Mouse (Mus musculus) limb, embryonic 11.5 days (tissue): ENCODE data around the gene B4galt2. TPM values are rescaled to one million over a fixed set of nuclear protein-coding genes. Genes with fewer than 3 reads are reported as not detected.

Experiments
- ATAC-seq: fragments of 200-750 bp; cut with Nextera tagmentation; 2 replicates; pipeline ENCODE4 v1.8.0; 2017; ENCODE audit warnings: low read depth; ENCODE audit not compliant: insufficient number of reproducible peaks, low FRiP score, low TSS enrichment
- DNase-seq: peaks from one replicate; pipeline ENCODE4 v3.0.0-alpha.2; 2015; ENCODE audit warnings: low spot score
- H3K27ac ChIP-seq: fragments of 300-500 bp; sonication (generic); replicated peaks from 2 replicates; pipeline ENCODE4 v1.5.1; 2014; ENCODE audit warnings: low read depth, mild to moderate bottlenecking, low read length
- H3K27me3 ChIP-seq: fragments of 300-500 bp; sonication (generic); 2 replicates; pipeline ENCODE4 v1.6.1; 2014; ENCODE audit warnings: mild to moderate bottlenecking, low read length, mixed read lengths; ENCODE audit not compliant: control insufficient read depth, insufficient read depth
- H3K36me3 ChIP-seq: fragments of 300-500 bp; sonication (generic); 2 replicates; pipeline ENCODE4 v1.6.1; 2014; ENCODE audit warnings: mild to moderate bottlenecking, low read length, moderate library complexity, mixed read lengths; ENCODE audit not compliant: control insufficient read depth, insufficient read depth
- H3K4me1 ChIP-seq: fragments of 300-500 bp; sonication (generic); 2 replicates; pipeline ENCODE4 v1.6.1; 2014; ENCODE audit warnings: low read length, mixed read lengths; ENCODE audit not compliant: control insufficient read depth, insufficient read depth
- H3K4me2 ChIP-seq: fragments of 300-500 bp; sonication (generic); 2 replicates; pipeline ENCODE4 v1.6.1; 2014; ENCODE audit warnings: low read depth, mild to moderate bottlenecking, moderate library complexity; ENCODE audit not compliant: severe bottlenecking
- H3K4me3 ChIP-seq: fragments of 300-500 bp; sonication (generic); 2 replicates; pipeline ENCODE4 v1.5.1; 2014; ENCODE audit warnings: low read depth, low read length
- H3K9ac ChIP-seq: fragments of 300-500 bp; sonication (generic); 2 replicates; pipeline ENCODE4 v1.6.1; 2014; ENCODE audit warnings: mild to moderate bottlenecking, low read length
- H3K9me3 ChIP-seq: fragments of 300-500 bp; sonication (generic); 2 replicates; pipeline ENCODE4 v1.6.1; 2016; ENCODE audit warnings: low read length; ENCODE audit not compliant: control insufficient read depth
- WGBS: fragments of 180-500 bp; shearing (Covaris S2); extraction: QIAGEN DNeasy Blood & Tissue Kit; methylation state at CpG from one replicate; pipeline ENCODE4 v1.1.7; 2014; 5-methylcytosine and 5-hydroxymethylcytosine counted together
- polyA plus RNA-seq: library from polyadenylated mRNA; unstranded; fragments of >200 nt; fragmentation: Nextera tagmentation; extraction: Ambion mirVana; gene quantifications from 2 replicates; pipeline ENCODE4 v1.2.1, GENCODE M21; 2014

Gene B4galt2
- polyA plus RNA-seq, 1 experiment from 2014 or later, result 26.7 TPM

DNA sequence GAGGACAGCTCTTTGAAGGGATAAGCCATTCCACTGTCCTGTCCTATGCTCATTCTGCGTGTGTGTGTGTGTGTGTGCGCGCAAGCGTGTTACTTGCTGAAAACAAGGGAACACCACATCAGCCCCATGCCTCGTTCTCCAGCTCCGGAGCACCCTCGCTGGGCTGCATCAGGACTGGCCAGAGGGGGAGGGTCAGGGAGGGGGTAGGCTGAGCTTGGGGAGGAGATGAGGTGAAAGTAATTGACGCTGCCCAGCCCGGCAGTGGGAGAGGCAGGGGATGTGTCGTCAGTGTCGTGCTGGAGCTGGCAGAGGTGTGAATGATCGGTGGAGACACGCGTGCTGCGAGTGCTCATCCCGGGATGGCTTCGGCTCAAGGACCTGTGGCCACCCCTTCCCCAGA, 34.2 kb downstream of the B4galt2 start:
- Histone ChIP-seq H3K36me3 (peaks cover 3% of the 10 kb centered on the region; the same call in 1 of the 2 replicates), H3K9ac (no peak overlapping the region), H3K9me3 (no peaks in the 10 kb centered on the region), H3K4me1 (peaks cover 5% of the 10 kb centered on the region; the same call in 1 of the 2 replicates), H3K27me3 (no peaks in the 10 kb centered on the region), H3K4me3 (no peak overlapping the region), H3K4me2 (no peak overlapping the region), H3K27ac (no peak overlapping the region)
- ATAC-seq (no peak), DNase-seq (no peak)
- WGBS, result 53% methylated on average over 17 of the region's 17 CpGs

DNA sequence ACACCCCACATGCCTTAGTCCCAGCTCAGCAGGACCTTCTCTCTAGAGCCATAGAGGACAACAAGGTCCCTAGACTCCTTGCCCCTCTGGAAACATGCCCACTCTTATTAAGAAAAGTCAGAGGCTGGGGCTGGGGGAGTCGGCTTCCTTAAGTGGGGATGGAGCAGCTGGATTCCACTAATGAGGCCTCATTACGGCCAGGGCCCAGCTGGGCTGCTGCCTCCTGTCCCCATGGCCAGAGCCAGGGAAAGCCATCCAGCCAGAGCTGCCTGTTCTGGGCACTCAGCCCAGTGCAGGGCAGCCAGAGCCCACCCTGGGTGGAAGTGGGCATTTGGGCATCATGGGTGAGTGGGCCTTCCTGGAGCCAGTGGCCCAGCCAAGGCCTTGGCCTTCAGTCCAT, 36.3 kb downstream of the B4galt2 start:
- DNase-seq, result peak; percentile 64
- Histone ChIP-seq H3K9ac (no peak overlapping the region), H3K27ac (peak overlapping the region; percentile 22), H3K27me3 (no peaks in the 10 kb centered on the region), H3K4me3 (no peak overlapping the region), H3K36me3 (peaks cover 3% of the 10 kb centered on the region; the same call in 1 of the 2 replicates), H3K9me3 (no peaks in the 10 kb centered on the region), H3K4me2 (no peak overlapping the region; the same call in 1 of the 2 replicates), H3K4me1 (peaks cover 5% of the 10 kb centered on the region; the same call in 1 of the 2 replicates)
- ATAC-seq, result no peak
- WGBS, result 11% methylated on average over 2 of the region's 2 CpGs

- H3K4me1 ChIP-seq, result peaks cover 5% of the 10 kb centered on the region; the same call in 1 of the 2 replicates
- 96% methylated on average over 4 of the region's 4 CpGs for WGBS
Observed at GRCm38 (mm10) chr4:117846261-117846660, 37.0 kb downstream of the B4galt2 start.

GRCm38 (mm10) chr4:117845316-117845715, 38.0 kb downstream of the B4galt2 start:
- Histone ChIP-seq H3K27me3 (no peaks in the 10 kb centered on the region), H3K27ac (no peak overlapping the region), H3K9me3 (no peaks in the 10 kb centered on the region), H3K36me3 (peaks cover 3% of the 10 kb centered on the region; the same call in 1 of the 2 replicates), H3K4me3 (no peak overlapping the region), H3K4me2 (no peak overlapping the region), H3K4me1 (peaks cover 5% of the 10 kb centered on the region; the same call in 1 of the 2 replicates), H3K9ac (no peak overlapping the region)
- ATAC-seq (no peak), DNase-seq (no peak)
- 88% methylated on average over 11 of the region's 11 CpGs for WGBS

More at GRCm38 (mm10) chr4:117846261-117846660, 37.0 kb downstream of the B4galt2 start:
- no peak overlapping the region for H3K4me3 ChIP-seq
- peaks cover 3% of the 10 kb centered on the region; the same call in 1 of the 2 replicates for H3K36me3 ChIP-seq
- no peak for DNase-seq
- H3K9me3 ChIP-seq, result no peaks in the 10 kb centered on the region
- no peak overlapping the region for H3K4me2 ChIP-seq
- 0 out of 2 replicates have a peak overlapping the region, but pooled peaks have one; percentile 22 for H3K27ac ChIP-seq
- ATAC-seq, result no peak
- no peak overlapping the region for H3K9ac ChIP-seq
- no peaks in the 10 kb centered on the region for H3K27me3 ChIP-seq

- DNase-seq (no peak), ATAC-seq (no peak)
- Histone ChIP-seq H3K9me3 (no peaks in the 10 kb centered on the region), H3K27ac (no peak overlapping the region), H3K4me2 (no peak overlapping the region), H3K4me1 (peaks cover 5% of the 10 kb centered on the region; the same call in 1 of the 2 replicates), H3K4me3 (no peak overlapping the region), H3K36me3 (peaks cover 3% of the 10 kb centered on the region; the same call in 1 of the 2 replicates), H3K9ac (no peak overlapping the region), H3K27me3 (no peaks in the 10 kb centered on the region)
- 84% methylated on average over 5 of the region's 5 CpGs for WGBS
Observed at GRCm38 (mm10) chr4:117844467-117844866, 38.8 kb downstream of the B4galt2 start.

DNA sequence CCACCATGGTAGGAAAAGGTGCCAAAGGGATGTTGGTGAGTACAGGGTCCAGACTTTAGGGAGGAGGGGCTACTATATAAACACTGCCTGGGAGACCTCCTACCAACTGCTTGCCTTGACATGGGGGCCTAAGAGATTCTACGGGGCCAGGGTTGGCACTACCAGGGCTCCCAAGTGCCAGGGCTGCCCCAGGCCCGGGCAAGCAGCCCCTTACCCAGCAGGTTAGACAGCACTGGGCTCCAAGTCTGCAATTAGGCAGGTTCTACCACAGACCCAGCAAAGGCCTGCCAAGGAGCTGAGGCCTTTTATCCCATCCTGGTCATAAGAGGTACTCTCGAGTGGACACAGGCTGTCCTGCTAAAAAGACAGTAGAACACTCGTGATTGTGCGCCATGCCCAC, 40.2 kb downstream of the B4galt2 start:
- no peak overlapping the region for H3K27ac ChIP-seq
- no peak overlapping the region for H3K9ac ChIP-seq
- H3K4me1 ChIP-seq, result peaks cover 5% of the 10 kb centered on the region; the same call in 1 of the 2 replicates
- H3K9me3 ChIP-seq, result no peaks in the 10 kb centered on the region
- 87% methylated on average over 5 of the region's 5 CpGs for WGBS
- H3K4me3 ChIP-seq, result no peak overlapping the region
- ATAC-seq (no peak), DNase-seq (no peak)
- no peak overlapping the region for H3K4me2 ChIP-seq
- no peaks in the 10 kb centered on the region for H3K27me3 ChIP-seq
- peaks cover 3% of the 10 kb centered on the region; the same call in 1 of the 2 replicates for H3K36me3 ChIP-seq

DNA sequence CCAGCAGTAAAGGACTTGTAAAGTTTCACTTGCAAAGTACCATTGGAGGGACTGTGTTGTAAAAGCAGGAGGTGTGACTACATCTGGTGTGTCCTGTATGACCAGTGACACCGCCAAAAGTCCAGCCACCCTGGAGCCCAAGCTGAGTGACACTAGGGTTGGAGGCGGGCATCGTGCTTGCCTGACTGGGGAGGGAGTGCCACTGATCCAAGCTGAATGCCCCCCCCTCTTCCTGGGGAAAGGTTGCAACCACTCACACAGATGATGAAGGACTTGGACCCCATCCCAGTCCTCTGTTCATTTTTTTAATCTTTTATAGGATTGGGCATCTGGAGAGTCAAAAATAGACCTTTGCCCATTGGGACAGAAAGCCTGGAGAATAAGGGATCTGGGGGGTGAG, 41.7 kb downstream of the B4galt2 start:
- Histone ChIP-seq H3K9ac (no peak overlapping the region), H3K4me2 (no peak overlapping the region), H3K36me3 (peaks cover 3% of the 10 kb centered on the region; the same call in 1 of the 2 replicates), H3K4me1 (0 out of 2 replicates have a peak, but pooled peaks cover 5% of the 10 kb centered on the region), H3K4me3 (no peak overlapping the region), H3K27ac (no peak overlapping the region), H3K9me3 (no peaks in the 10 kb centered on the region), H3K27me3 (no peaks in the 10 kb centered on the region)
- ATAC-seq (no peak), DNase-seq (no peak)
- 61% methylated on average over 3 of the region's 3 CpGs for WGBS

- no peak overlapping the region for H3K4me3 ChIP-seq
- no peak for DNase-seq
- no peak overlapping the region for H3K9ac ChIP-seq
- no peaks in the 10 kb centered on the region; the same call in 1 of the 2 replicates for H3K36me3 ChIP-seq
- 0 out of 2 replicates have a peak, but pooled peaks cover 5% of the 10 kb centered on the region for H3K4me1 ChIP-seq
- H3K4me2 ChIP-seq, result no peak overlapping the region
- no peaks in the 10 kb centered on the region for H3K27me3 ChIP-seq
- WGBS, result 90% methylated on average over 5 of the region's 5 CpGs
- ATAC-seq, result no peak
- H3K9me3 ChIP-seq, result no peaks in the 10 kb centered on the region
- H3K27ac ChIP-seq, result no peak overlapping the region
Observed at GRCm38 (mm10) chr4:117840821-117841220, 42.5 kb downstream of the B4galt2 start.

DNA sequence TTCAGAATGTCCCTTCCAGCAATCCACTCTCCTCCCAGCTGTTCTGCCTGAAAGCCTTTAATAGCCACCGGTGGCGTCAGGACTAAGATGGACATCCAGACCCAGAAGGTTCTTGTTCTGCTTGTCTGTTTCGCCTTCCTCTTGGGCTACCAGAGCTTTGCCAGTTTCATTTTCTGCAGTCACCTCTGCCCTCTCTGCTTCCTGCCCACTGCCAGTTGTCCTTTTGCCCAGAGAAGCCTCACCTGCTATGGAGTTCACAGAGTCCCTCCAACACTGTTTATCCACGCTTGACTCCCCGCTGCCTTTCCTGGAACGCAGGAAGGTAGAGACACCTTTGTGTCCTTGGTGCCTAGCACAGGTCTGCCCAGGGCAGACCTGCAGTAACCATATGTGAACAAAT, 43.9 kb downstream of the B4galt2 start:
- no peaks in the 10 kb centered on the region for H3K27me3 ChIP-seq
- no peaks in the 10 kb centered on the region for H3K9me3 ChIP-seq
- H3K27ac ChIP-seq, result no peak overlapping the region
- H3K9ac ChIP-seq, result no peak overlapping the region
- H3K4me3 ChIP-seq, result no peak overlapping the region
- ATAC-seq (no peak), DNase-seq (no peak)
- H3K4me2 ChIP-seq, result no peak overlapping the region
- 80% methylated on average over 6 of the region's 6 CpGs for WGBS
- no peaks in the 10 kb centered on the region for H3K36me3 ChIP-seq
- H3K4me1 ChIP-seq, result peaks cover 9% of the 10 kb centered on the region
